Mouse (Mus musculus) cerebellum, adult 9-11 months (tissue): ENCODE measurements at regions not wholly inside any gene's neighbourhood (a gene's known extent, or its start where the extent isn't known, plus 50 kb on each side); places are given as distances from the start of the nearest gene placed in this dataset.

Experiments
- DNase-seq: peaks from one replicate; pipeline ENCODE4 v3.0.0; 2022

GRCm38 (mm10) chr13:33721851-33722250, 60.6 kb downstream of the Serpinb6d start:
- no peak for DNase-seq

GRCm38 (mm10) chr13:33762293-33763125, 80.7 kb downstream of the Serpinb6e start:
- peak; percentile 56 for DNase-seq

GRCm38 (mm10) chr13:33763295-33763916, 79.8 kb downstream of the Serpinb6e start:
- DNase-seq, result no peak
